Mouse (Mus musculus) erythroblast, embryonic 14.5 days (primary cell): ENCODE data around the gene Zfp507.

Experiments
- GATA1 ChIP-seq: IDR thresholded peaks from 2 replicates; pipeline ENCODE4 v1.6.1; 2012; ENCODE audit warnings: low read length, inconsistent platforms, mixed read lengths
- TAL1 ChIP-seq: IDR thresholded peaks from 3 replicates; pipeline ENCODE4 v1.6.1; 2012; ENCODE audit warnings: low read length, inconsistent platforms, mixed read lengths

DNA sequence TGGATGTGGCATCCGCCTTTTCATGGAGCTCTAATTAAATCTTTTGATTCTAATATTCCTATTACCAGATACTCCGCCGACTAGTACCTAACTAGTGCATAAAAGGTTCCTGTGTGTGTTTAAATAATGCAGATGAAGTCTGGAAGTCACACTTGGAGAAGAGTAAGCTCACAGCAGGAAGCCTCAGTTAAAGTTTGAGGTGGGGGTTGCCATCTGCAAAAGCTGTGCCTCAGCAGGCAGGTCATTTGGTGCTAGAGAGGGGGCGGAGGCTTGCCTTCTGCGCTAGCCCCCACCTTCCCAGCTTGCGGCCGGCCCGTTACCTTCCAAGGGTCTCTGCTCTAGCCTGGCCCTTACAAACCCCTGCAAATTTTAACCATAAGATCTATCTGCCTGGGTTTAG, 11.9 kb downstream of the Zfp507 start:
- TF ChIP-seq GATA1 (no peak), TAL1 (no peak)
